Mouse (Mus musculus) liver, embryonic 14.5 days (tissue): ENCODE results near the gene Gab2.

ENCODE experiments used
- CTCF ChIP-seq: IDR thresholded peaks from 2 replicates; pipeline ENCODE4 v1.5.1; 2016; ENCODE audit warnings: antibody characterized with exemption, low read depth, control low read depth
- EP300 ChIP-seq: IDR thresholded peaks from 2 replicates; pipeline ENCODE4 v1.6.1; 2016; ENCODE audit warnings: antibody characterized with exemption, low read depth

DNA sequence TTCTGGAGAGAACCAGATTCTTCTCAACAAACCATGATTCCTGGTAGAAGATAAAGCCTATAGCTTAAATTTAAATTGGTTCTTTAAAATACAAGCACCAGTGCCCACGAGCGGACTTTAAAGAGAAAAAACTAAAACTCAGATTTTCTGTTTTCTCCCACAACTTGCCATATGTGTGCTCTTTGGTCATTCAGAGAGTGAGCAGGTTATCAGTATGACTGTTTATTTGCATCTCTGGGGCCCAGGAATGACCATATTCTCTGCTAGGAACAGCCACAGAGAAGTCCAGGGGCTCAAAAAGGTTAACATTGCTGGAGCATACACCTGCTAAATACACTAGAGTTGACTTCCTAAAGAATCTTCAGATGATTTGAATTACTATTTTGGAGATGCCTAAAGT lies 216.9 kb downstream of the Gab2 start:
- no peak for TF ChIP-seq EP300
- TF ChIP-seq CTCF, result no peak
